22 mouse cellular contexts compared by ENCODE assay signal in genomic region chr6:147964739-147965138, GRCm38 (mm10).
A peak's percentile ranks its signal among the peaks of the same experiment; 100 is the strongest.
DNase-seq lines count a peak whose midpoint lies in the region; TF ChIP-seq lines count a peak whose summit lies in the region.
"Had no signal": no experiment of that assay in that cellular context is flagged by ENCODE, and none has a peak within 500 bp of the region (broad histone marks: within the 10 kb centered on the region; RNA-seq: fewer than 3 reads in every experiment).

No protein-coding gene starts in this region.

- no peaks in the 10 kb centered on the region for H3K79me2 ChIP-seq in heart, adult 2 months (replicated peaks; ENCODE audit: control insufficient read depth, insufficient read depth, low read length)

- no peaks in the 10 kb centered on the region for H3K27me3 ChIP-seq in heart, adult 2 months (ENCODE audit: control insufficient read depth, insufficient read depth, low read length)
- H3K27me3 ChIP-seq: heart, embryonic 12.5 days; heart, embryonic 15.5 days; hindbrain, embryonic 13.5 days had no signal

- no peaks in the 10 kb centered on the region for H3K4me1 ChIP-seq in heart, adult 2 months (ENCODE audit: control insufficient read depth, insufficient read depth, low read length)
- H3K4me1 ChIP-seq: heart, embryonic 12.5 days; heart, embryonic 15.5 days; hindbrain, embryonic 10.5 days; hindbrain, embryonic 13.5 days had no signal

- no peak overlapping the region for H3K27ac ChIP-seq in heart, adult 2 months
- H3K27ac ChIP-seq: gastrocnemius, adult 2 months; heart, embryonic 15.5 days; hindbrain, embryonic 10.5 days; hindbrain, embryonic 13.5 days; hindbrain, postnatal 0 days had no signal

- no peaks in the 10 kb centered on the region for H3K36me3 ChIP-seq in heart, adult 2 months (ENCODE audit: control insufficient read depth, insufficient read depth, low read length)
- H3K36me3 ChIP-seq: heart, embryonic 12.5 days; heart, embryonic 15.5 days; hindbrain, embryonic 10.5 days; hindbrain, embryonic 13.5 days had no signal

- H3K9ac ChIP-seq in heart, adult 2 months (ENCODE audit: low read depth, low read length), result no peak overlapping the region
- H3K9ac ChIP-seq: forebrain, postnatal 0 days; heart, embryonic 12.5 days; heart, embryonic 15.5 days; hindbrain, embryonic 13.5 days had no signal

- no peak for TF ChIP-seq CTCF in heart, adult 2 months (IDR thresholded peaks at IDR 0.05)

- 63% methylated on average over 4 of the region's 4 CpGs for WGBS in heart, adult 2 months

- TF ChIP-seq EP300 in heart, adult 2 months (IDR thresholded peaks at IDR 0.05; ENCODE audit: insufficient read depth, low read depth, low read length), result no peak

- H3K4me3 ChIP-seq in heart, adult 2 months, result no peak overlapping the region
- H3K4me3 ChIP-seq: gastrocnemius, adult 2 months; heart, embryonic 12.5 days; heart, embryonic 15.5 days; hindbrain, embryonic 10.5 days; hindbrain, embryonic 13.5 days had no signal

- intact Hi-C loops in heart, adult 2 months (cut with DNase I), result no loop called here

- DNase-seq in adrenal gland, adult 2 months, result peak; percentile 25
- DNase-seq in adrenal gland, postnatal 4 days (ENCODE audit: low spot score in 2 of 2), result no peak
- peak; percentile 12 for DNase-seq in brain, adult 2 months (ENCODE audit: low read depth, low spot score)
- peak; percentile 23 for DNase-seq in skeletal muscle tissue, adult 2 months (ENCODE audit: low read depth, low spot score)
- no peak for DNase-seq in ovary, postnatal 36 days (ENCODE audit: low spot score)
- no peak for DNase-seq in heart, adult 2 months
- DNase-seq: adrenal gland, postnatal 14 days; B cell, adult 2 months; cerebellum, adult 18-20 months; cerebellum, adult 9-10 months; cerebellum, postnatal 14 days; forebrain, postnatal 0 days; gastrocnemius, adult 2 months; gastrocnemius, postnatal 14 days; heart, adult 11 months; heart, postnatal 10 days; heart, postnatal 36 days had no signal

- TF ChIP-seq POLR2A in heart, adult 2 months (IDR thresholded peaks at IDR 0.05; ENCODE audit: insufficient read depth, low read depth, low read length), result no peak

Comparison
In these comparisons a context has a peak if more than half of its experiments do, and no peak if none do; other contexts are left out.
1. DNase-seq: peak in adrenal gland, adult 2 months (single experiment), brain, adult 2 months (single experiment) and skeletal muscle tissue, adult 2 months (single experiment); none in adrenal gland, postnatal 4 days (0 of 2), ovary, postnatal 36 days (single experiment) and heart, adult 2 months (0 of 2).